Mouse (Mus musculus) heart, embryonic 16.5 days (tissue): Measurements from ENCODE around the gene Wdr73. TPM values are rescaled to one million over a fixed set of nuclear protein-coding genes. Genes with fewer than 3 reads are reported as not detected.

Experiments used
- ATAC-seq: fragments of 200-750 bp; cut with Nextera tagmentation; replicated peaks from 2 replicates; pipeline ENCODE4 v1.8.0; 2017; ENCODE audit warnings: moderate number of reproducible peaks; ENCODE audit not compliant: insufficient read depth, low FRiP score; ENCODE audit errors: extremely low read depth
- H3K27ac ChIP-seq: fragments of 300-500 bp; sonication (generic); 2 replicates; pipeline ENCODE4 v1.5.1; 2014; ENCODE audit warnings: mild to moderate bottlenecking, low read length, control low read depth, moderate library complexity
- H3K27me3 ChIP-seq: fragments of 300-500 bp; sonication (generic); 2 replicates; pipeline ENCODE4 v1.6.1; 2014; ENCODE audit warnings: low read length, mixed read lengths; ENCODE audit not compliant: control insufficient read depth, insufficient read depth
- H3K36me3 ChIP-seq: fragments of 300-500 bp; sonication (generic); 2 replicates; pipeline ENCODE4 v1.6.1; 2014; ENCODE audit not compliant: control insufficient read depth, insufficient read depth
- H3K4me1 ChIP-seq: fragments of 300-500 bp; sonication (generic); 2 replicates; pipeline ENCODE4 v1.6.1; 2014; ENCODE audit warnings: low read length, mixed read lengths; ENCODE audit not compliant: control insufficient read depth, insufficient read depth
- H3K4me2 ChIP-seq: fragments of 300-500 bp; sonication (generic); 2 replicates; pipeline ENCODE4 v1.6.1; 2014; ENCODE audit warnings: low read depth, mild to moderate bottlenecking, control low read depth, low read length
- H3K4me3 ChIP-seq: fragments of 300-500 bp; sonication (generic); 2 replicates; pipeline ENCODE4 v1.5.1; 2014; ENCODE audit warnings: mild to moderate bottlenecking, control low read depth, low read length
- H3K9ac ChIP-seq: fragments of 300-500 bp; sonication (generic); 2 replicates; pipeline ENCODE4 v1.6.1; 2014; ENCODE audit warnings: low read length, control low read depth
- H3K9me3 ChIP-seq: fragments of 300-500 bp; sonication (generic); replicated peaks from 2 replicates; pipeline ENCODE4 v1.6.1; 2016; ENCODE audit warnings: low read length; ENCODE audit not compliant: control insufficient read depth
- WGBS: fragments of 180-500 bp; shearing (Covaris S2); extraction: QIAGEN DNeasy Blood & Tissue Kit; methylation state at CpG from one replicate; pipeline ENCODE4 v1.1.7; 2014; 5-methylcytosine and 5-hydroxymethylcytosine counted together
- polyA plus RNA-seq: library from polyadenylated mRNA; unstranded; fragments of >200 nt; fragmentation: Nextera tagmentation; extraction: Ambion mirVana; gene quantifications from 2 replicates; pipeline ENCODE4 v1.2.1, GENCODE M21; 2015

Gene Wdr73
- polyA plus RNA-seq, 1 experiment from 2014 or later, result 21.5 TPM

GRCm38 (mm10) chr7:80853218-80853617 is 47.9 kb downstream of the Wdr73 start:
- no peak overlapping the region for H3K4me3 ChIP-seq
- H3K9ac ChIP-seq, result no peak overlapping the region
- no peaks in the 10 kb centered on the region for H3K36me3 ChIP-seq
- no peak overlapping the region for H3K27ac ChIP-seq
- H3K27me3 ChIP-seq, result no peaks in the 10 kb centered on the region
- no peaks in the 10 kb centered on the region for H3K9me3 ChIP-seq
- peaks cover 5% of the 10 kb centered on the region for H3K4me1 ChIP-seq
- 94% methylated on average over 3 of the region's 3 CpGs for WGBS
- H3K4me2 ChIP-seq, result no peak overlapping the region
- ATAC-seq, result no peak

- Histone ChIP-seq H3K9ac (no peak overlapping the region), H3K36me3 (no peaks in the 10 kb centered on the region), H3K4me2 (no peak overlapping the region), H3K9me3 (no peaks in the 10 kb centered on the region), H3K4me1 (peaks cover 5% of the 10 kb centered on the region), H3K27ac (no peak overlapping the region), H3K4me3 (no peak overlapping the region), H3K27me3 (no peaks in the 10 kb centered on the region)
- ATAC-seq, result no peak
- whole genome bisulfite sequencing, result 80% methylated on average over 5 of the region's 5 CpGs
These were observed 50.5 kb downstream of the Wdr73 start for GRCm38 (mm10) chr7:80850520-80850919.

- Histone ChIP-seq H3K9me3 (no peaks in the 10 kb centered on the region), H3K27ac (peak overlapping the region; percentile 80), H3K4me1 (peaks cover 5% of the 10 kb centered on the region), H3K4me3 (0 out of 2 replicates have a peak overlapping the region, but pooled peaks have one; percentile 13), H3K27me3 (no peaks in the 10 kb centered on the region), H3K9ac (peak overlapping the region; percentile 53; the same call in 1 of the 2 replicates), H3K4me2 (peak overlapping the region; percentile 49), H3K36me3 (no peaks in the 10 kb centered on the region)
- 14% methylated on average over 4 of the region's 4 CpGs for WGBS
- ATAC-seq, result peak; percentile 83
These were observed 51.4 kb downstream of the Wdr73 start for GRCm38 (mm10) chr7:80849710-80850109.

- Histone ChIP-seq H3K27ac (peak overlapping the region; percentile 80), H3K9ac (peak overlapping the region; percentile 53; the same call in 1 of the 2 replicates), H3K27me3 (no peaks in the 10 kb centered on the region), H3K9me3 (no peaks in the 10 kb centered on the region), H3K4me2 (peak overlapping the region; percentile 49), H3K4me3 (0 out of 2 replicates have a peak overlapping the region, but pooled peaks have one; percentile 13), H3K36me3 (no peaks in the 10 kb centered on the region), H3K4me1 (peaks cover 5% of the 10 kb centered on the region)
- 23% methylated on average over 2 of the region's 2 CpGs for WGBS
- peak; percentile 79 for ATAC-seq
These were observed 51.8 kb downstream of the Wdr73 start for GRCm38 (mm10) chr7:80849267-80849666.

GRCm38 (mm10) chr7:80846709-80847108 is 54.4 kb downstream of the Wdr73 start:
- H3K27ac ChIP-seq, result no peak overlapping the region
- H3K9ac ChIP-seq, result no peak overlapping the region
- H3K36me3 ChIP-seq, result no peaks in the 10 kb centered on the region
- no peaks in the 10 kb centered on the region for H3K9me3 ChIP-seq
- H3K4me3 ChIP-seq, result no peak overlapping the region
- H3K4me1 ChIP-seq, result peaks cover 5% of the 10 kb centered on the region
- H3K27me3 ChIP-seq, result no peaks in the 10 kb centered on the region
- 85% methylated on average over 5 of the region's 5 CpGs for WGBS
- ATAC-seq, result no peak
- H3K4me2 ChIP-seq, result no peak overlapping the region

- H3K27me3 ChIP-seq, result no peaks in the 10 kb centered on the region
- 88% methylated on average over 10 of the region's 10 CpGs for WGBS
- no peak for ATAC-seq
- peaks cover 5% of the 10 kb centered on the region for H3K4me1 ChIP-seq
- no peaks in the 10 kb centered on the region for H3K36me3 ChIP-seq
- no peak overlapping the region for H3K9ac ChIP-seq
- H3K9me3 ChIP-seq, result no peaks in the 10 kb centered on the region
- no peak overlapping the region for H3K4me2 ChIP-seq
- no peak overlapping the region for H3K4me3 ChIP-seq
- no peak overlapping the region for H3K27ac ChIP-seq
These were observed 54.8 kb downstream of the Wdr73 start for GRCm38 (mm10) chr7:80846280-80846678.

GRCm38 (mm10) chr7:80845621-80846279 is 55.3 kb downstream of the Wdr73 start:
- ATAC-seq, result no peak
- peaks cover 5% of the 10 kb centered on the region for H3K4me1 ChIP-seq
- no peak overlapping the region for H3K9ac ChIP-seq
- WGBS, result 68% methylated on average over 15 of the region's 15 CpGs
- no peak overlapping the region for H3K4me3 ChIP-seq
- no peak overlapping the region for H3K4me2 ChIP-seq
- H3K27me3 ChIP-seq, result no peaks in the 10 kb centered on the region
- H3K9me3 ChIP-seq, result no peaks in the 10 kb centered on the region
- H3K27ac ChIP-seq, result no peak overlapping the region
- H3K36me3 ChIP-seq, result no peaks in the 10 kb centered on the region

- H3K9me3 ChIP-seq, result no peaks in the 10 kb centered on the region
- 92% methylated on average over 12 of the region's 12 CpGs for WGBS
These were observed 56.4 kb downstream of the Wdr73 start for GRCm38 (mm10) chr7:80844691-80845090.

GRCm38 (mm10) chr7:80843910-80844640 is 57.0 kb downstream of the Wdr73 start:
- ATAC-seq, result no peak
- H3K4me3 ChIP-seq, result no peak overlapping the region
- WGBS, result 88% methylated on average over 8 of the region's 8 CpGs

More at GRCm38 (mm10) chr7:80844691-80845090, 56.4 kb downstream of the Wdr73 start:
- no peaks in the 10 kb centered on the region for H3K27me3 ChIP-seq
- no peak overlapping the region for H3K4me2 ChIP-seq
- ATAC-seq, result no peak
- no peaks in the 10 kb centered on the region for H3K36me3 ChIP-seq
- H3K27ac ChIP-seq, result no peak overlapping the region
- no peak overlapping the region for H3K9ac ChIP-seq
- H3K4me1 ChIP-seq, result peaks cover 5% of the 10 kb centered on the region
- no peak overlapping the region for H3K4me3 ChIP-seq

More at GRCm38 (mm10) chr7:80843910-80844640, 57.0 kb downstream of the Wdr73 start:
- Histone ChIP-seq H3K9me3 (no peaks in the 10 kb centered on the region), H3K4me1 (peaks cover under 1% of the 10 kb centered on the region; the same call in 1 of the 2 replicates), H3K4me2 (no peak overlapping the region), H3K27me3 (no peaks in the 10 kb centered on the region), H3K36me3 (no peaks in the 10 kb centered on the region), H3K27ac (no peak overlapping the region), H3K9ac (no peak overlapping the region)
